Mouse (Mus musculus) liver, embryonic 12.5 days (tissue): ENCODE results near the gene Aldh5a1. TPM values are rescaled to one million over a fixed set of nuclear protein-coding genes. Genes with fewer than 3 reads are reported as not detected.

ENCODE experiments used
- ATAC-seq: fragments of 200-750 bp; cut with Nextera tagmentation; 2 replicates; pipeline ENCODE4 v1.8.0; 2017; ENCODE audit warnings: moderate number of reproducible peaks, mild to moderate bottlenecking, moderate library complexity
- H3K27ac ChIP-seq: fragments of 300-500 bp; sonication (generic); 2 replicates; pipeline ENCODE4 v1.5.1; 2016; ENCODE audit warnings: mild to moderate bottlenecking
- H3K27me3 ChIP-seq: fragments of 300-500 bp; sonication (generic); replicated peaks from 2 replicates; pipeline ENCODE4 v1.6.1; 2016; ENCODE audit warnings: mild to moderate bottlenecking, moderate library complexity
- H3K36me3 ChIP-seq: fragments of 300-500 bp; sonication (generic); 2 replicates; pipeline ENCODE4 v1.6.1; 2016; ENCODE audit warnings: mild to moderate bottlenecking, moderate library complexity
- H3K4me1 ChIP-seq: fragments of 300-500 bp; sonication (generic); 2 replicates; pipeline ENCODE4 v1.6.1; 2016
- H3K4me2 ChIP-seq: fragments of 300-500 bp; sonication (generic); 2 replicates; pipeline ENCODE4 v1.6.1; 2016; ENCODE audit warnings: mild to moderate bottlenecking, moderate library complexity
- H3K4me3 ChIP-seq: fragments of 300-500 bp; sonication (generic); 2 replicates; pipeline ENCODE4 v1.5.1; 2016; ENCODE audit warnings: mild to moderate bottlenecking, moderate library complexity
- H3K9ac ChIP-seq: fragments of 300-500 bp; sonication (generic); 2 replicates; pipeline ENCODE4 v1.6.1; 2016; ENCODE audit warnings: mild to moderate bottlenecking, moderate library complexity
- H3K9me3 ChIP-seq: fragments of 300-500 bp; sonication (generic); replicated peaks from 2 replicates; pipeline ENCODE4 v1.6.1; 2016; ENCODE audit warnings: mild to moderate bottlenecking, moderate library complexity
- WGBS: fragments of 180-500 bp; shearing (Covaris S2); methylation state at CpG from one replicate; pipeline ENCODE4 v1.1.7; 2016; ENCODE audit not compliant: insufficient replicate concordance; 5-methylcytosine and 5-hydroxymethylcytosine counted together
- polyA plus RNA-seq: library from polyadenylated mRNA; unstranded; fragments of >200 nt; fragmentation: Nextera tagmentation; extraction: Ambion mirVana; gene quantifications from 2 replicates; pipeline ENCODE4 v1.2.1, GENCODE M21; 2016

Aldh5a1 gene
- polyA plus RNA-seq, 1 experiment from 2014 or later: 3.0 TPM

DNA sequence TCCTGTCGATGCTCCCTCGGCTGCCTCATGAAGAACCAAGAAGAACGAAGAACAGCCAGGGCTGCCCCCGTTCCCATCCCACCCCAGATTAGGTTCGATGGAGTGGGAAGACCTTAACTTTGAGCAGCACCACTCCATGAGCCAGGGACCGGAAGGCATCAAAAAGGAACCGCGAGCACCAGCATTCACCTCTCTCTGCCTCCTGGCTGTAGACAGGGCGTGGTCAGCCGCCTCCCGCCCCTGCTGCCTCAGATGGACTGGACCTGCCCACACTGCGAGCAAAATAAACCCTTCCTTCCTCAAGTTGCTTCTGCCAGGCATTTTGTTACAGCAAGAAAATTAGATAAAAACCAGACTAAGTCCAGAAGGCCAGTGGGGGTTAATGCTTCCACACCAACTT lies 76.4 kb downstream of the Aldh5a1 start:
- H3K9me3 ChIP-seq: no peaks in the 10 kb centered on the region
- 62% methylated on average over 12 of the region's 12 CpGs for WGBS
- ATAC-seq: no peak
- H3K36me3 ChIP-seq: no peaks in the 10 kb centered on the region
- peaks cover 2% of the 10 kb centered on the region; the same call in 1 of the 2 replicates for H3K4me1 ChIP-seq
- H3K4me2 ChIP-seq: no peak overlapping the region
- H3K27me3 ChIP-seq: no peaks in the 10 kb centered on the region; the same call in 1 of the 2 replicates
- no peak overlapping the region for H3K9ac ChIP-seq
- H3K4me3 ChIP-seq: no peak overlapping the region
- H3K27ac ChIP-seq: no peak overlapping the region

DNA sequence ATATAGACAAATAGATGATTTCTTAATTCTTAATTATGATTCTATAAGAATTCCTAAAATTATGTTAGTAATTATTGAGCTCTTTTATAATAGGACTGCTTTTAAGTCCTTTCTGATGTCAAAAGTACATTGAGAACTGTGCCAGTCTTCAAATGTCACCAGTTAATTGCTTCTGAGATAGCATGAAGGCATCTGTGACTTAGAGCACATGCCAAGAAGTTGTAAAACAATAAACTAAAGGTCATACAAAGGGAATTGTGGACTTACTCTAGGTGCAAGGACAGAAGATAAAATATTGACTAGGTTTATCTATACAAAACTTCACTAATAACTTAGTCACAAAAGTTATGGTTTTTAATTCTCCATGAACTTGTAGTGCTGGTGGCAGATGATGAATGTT lies 78.3 kb downstream of the Aldh5a1 start:
- no peaks in the 10 kb centered on the region for H3K9me3 ChIP-seq
- no peak for ATAC-seq
- no peaks in the 10 kb centered on the region; the same call in 1 of the 2 replicates for H3K4me1 ChIP-seq

More for the DNA sequence above, 78.3 kb downstream of the Aldh5a1 start:
- no peak overlapping the region for H3K27ac ChIP-seq
- no peaks in the 10 kb centered on the region; the same call in 1 of the 2 replicates for H3K27me3 ChIP-seq
- H3K36me3 ChIP-seq: no peaks in the 10 kb centered on the region
- H3K9ac ChIP-seq: no peak overlapping the region
- no peak overlapping the region for H3K4me2 ChIP-seq
- no peak overlapping the region for H3K4me3 ChIP-seq

Other genes starting within 250 kb of the Aldh5a1 start
- 0.14 TPM in 1 of 2 replicates, not detected in the other for gene Armh2, start 196.4 kb downstream of the Aldh5a1 start, polyA plus RNA-seq
- gene Gmnn, start 175.7 kb downstream of the Aldh5a1 start, polyA plus RNA-seq: 153 and 154 TPM in 2 replicates
- gene BC005537, start 136.0 kb downstream of the Aldh5a1 start, polyA plus RNA-seq: 10.1 and 10.8 TPM in 2 replicates
- gene Acot13, start 106.1 kb downstream of the Aldh5a1 start, polyA plus RNA-seq: 61.2 and 66.4 TPM in 2 replicates
- 39.9 and 40.5 TPM in 2 replicates for gene Tdp2, start 106.0 kb downstream of the Aldh5a1 start, polyA plus RNA-seq
- gene D130043K22Rik, start 92.5 kb downstream of the Aldh5a1 start, polyA plus RNA-seq: 0.11 and 0.18 TPM in 2 replicates
- gene Gpld1, start 5.5 kb upstream of the Aldh5a1 start, polyA plus RNA-seq: 1.8 TPM in 2 replicates
- 18.3 and 18.7 TPM in 2 replicates for gene Mrs2, start 82.7 kb upstream of the Aldh5a1 start, polyA plus RNA-seq
- gene Dcdc2a, start 118.3 kb upstream of the Aldh5a1 start, polyA plus RNA-seq: 0.13 and 0.15 TPM in 2 replicates